Mouse (Mus musculus) olfactory bulb, adult 2 months (tissue): Measurements from ENCODE around the gene Lca5l. TPM values are rescaled to one million over a fixed set of nuclear protein-coding genes. Genes with fewer than 3 reads are reported as not detected.

Source experiments
- H3K27ac ChIP-seq: fragments of 200-500 bp; 2 replicates; pipeline ENCODE4 v1.5.1; 2012; ENCODE audit warnings: low read depth, low read length; ENCODE audit not compliant: insufficient read depth
- H3K4me1 ChIP-seq: fragments of 200-500 bp; 2 replicates; pipeline ENCODE4 v1.6.1; 2012; ENCODE audit warnings: low read length; ENCODE audit not compliant: control insufficient read depth, insufficient read depth
- H3K4me3 ChIP-seq: fragments of 200-500 bp; 2 replicates; pipeline ENCODE4 v1.5.1; 2012; ENCODE audit warnings: mild to moderate bottlenecking, low read depth, low read length, moderate library complexity; ENCODE audit not compliant: insufficient read depth
- CTCF ChIP-seq: fragments of 200-500 bp; IDR thresholded peaks from 2 replicates; pipeline ENCODE4 v1.5.1; 2012; ENCODE audit warnings: low read depth, mild to moderate bottlenecking, low read length, moderate library complexity; ENCODE audit not compliant: insufficient read depth
- POLR2A ChIP-seq: fragments of 200-500 bp; IDR thresholded peaks from 2 replicates; pipeline ENCODE4 v1.6.1; 2012; ENCODE audit warnings: mild to moderate bottlenecking, low read depth, low read length, moderate library complexity; ENCODE audit not compliant: insufficient read depth
- WGBS: fragments of 180-500 bp; shearing (Covaris S2); methylation state at CpG from one replicate; pipeline ENCODE4 v1.1.7; 2018; 5-methylcytosine and 5-hydroxymethylcytosine counted together
- polyA plus RNA-seq: library from polyadenylated mRNA; stranded (reverse); fragments of >200 nt; gene quantifications from 2 replicates; pipeline ENCODE4 v1.2.4, GENCODE M21; 2012; ENCODE audit warnings: low replicate concordance; ENCODE audit not compliant: missing spikeins, insufficient read depth, insufficient read length

Gene Lca5l
- polyA plus RNA-seq, 1 experiment: not detected

- Histone ChIP-seq H3K4me3 (peak overlapping the region; percentile 45), H3K4me1 (peaks cover 37% of the 10 kb centered on the region), H3K27ac (0 out of 2 replicates have a peak overlapping the region, but pooled peaks have one; percentile 24)
- TF ChIP-seq CTCF: no peak
- no peak for TF ChIP-seq POLR2A
- WGBS: 64% methylated on average over 12 of the region's 12 CpGs
Measured at GRCm38 (mm10) chr16:96158511-96159080, 33.5 kb downstream of the Lca5l start.

GRCm38 (mm10) chr16:96157171-96157570 lies 34.9 kb downstream of the Lca5l start:
- whole genome bisulfite sequencing: 38% methylated on average over 11 of the region's 11 CpGs
- Histone ChIP-seq H3K4me3 (no peak overlapping the region), H3K27ac (peak overlapping the region; percentile 77), H3K4me1 (peaks cover 37% of the 10 kb centered on the region)
- TF ChIP-seq CTCF (no peak), POLR2A (no peak)

- Histone ChIP-seq H3K4me3 (no peak overlapping the region), H3K4me1 (peaks cover 44% of the 10 kb centered on the region), H3K27ac (peak overlapping the region; percentile 58)
- TF ChIP-seq POLR2A: no peak
- TF ChIP-seq CTCF: no peak
- WGBS: 34% methylated on average over 8 of the region's 8 CpGs
Measured at GRCm38 (mm10) chr16:96156019-96156418, 36.1 kb downstream of the Lca5l start.

GRCm38 (mm10) chr16:96154476-96154875 lies 37.6 kb downstream of the Lca5l start:
- 87% methylated on average over 2 of the region's 2 CpGs for WGBS
- Histone ChIP-seq H3K27ac (peak overlapping the region; percentile 58), H3K4me3 (no peak overlapping the region), H3K4me1 (peaks cover 46% of the 10 kb centered on the region)
- TF ChIP-seq CTCF: no peak
- no peak for TF ChIP-seq POLR2A

- WGBS: 23% methylated on average over 9 of the region's 9 CpGs
- Histone ChIP-seq H3K27ac (no peak overlapping the region), H3K4me1 (peaks cover 47% of the 10 kb centered on the region), H3K4me3 (no peak overlapping the region)
- TF ChIP-seq POLR2A (no peak), CTCF (peak; percentile 88)
Measured at GRCm38 (mm10) chr16:96151551-96151950, 40.5 kb downstream of the Lca5l start.

- Histone ChIP-seq H3K27ac (no peak overlapping the region), H3K4me3 (no peak overlapping the region), H3K4me1 (peaks cover 47% of the 10 kb centered on the region)
- TF ChIP-seq CTCF (no peak), POLR2A (no peak)
- 56% methylated on average over 4 of the region's 4 CpGs for WGBS
Measured at GRCm38 (mm10) chr16:96150995-96151394, 41.1 kb downstream of the Lca5l start.

- TF ChIP-seq POLR2A (no peak), CTCF (no peak)
- Histone ChIP-seq H3K4me3 (no peak overlapping the region), H3K27ac (peak overlapping the region; percentile 56), H3K4me1 (peaks cover 38% of the 10 kb centered on the region)
- 55% methylated on average over 9 of the region's 9 CpGs for WGBS
Measured at GRCm38 (mm10) chr16:96149311-96149710, 42.8 kb downstream of the Lca5l start.

GRCm38 (mm10) chr16:96148834-96149233 lies 43.2 kb downstream of the Lca5l start:
- Histone ChIP-seq H3K27ac (peak overlapping the region; percentile 56), H3K4me1 (peaks cover 34% of the 10 kb centered on the region), H3K4me3 (no peak overlapping the region)

GRCm38 (mm10) chr16:96145814-96146213 lies 46.3 kb downstream of the Lca5l start:
- H3K27ac ChIP-seq: no peak overlapping the region
- H3K4me1 ChIP-seq: peaks cover 25% of the 10 kb centered on the region
- H3K4me3 ChIP-seq: peak overlapping the region; percentile 95
- WGBS: 2% methylated on average over 5 of the region's 5 CpGs
- TF ChIP-seq CTCF (no peak), POLR2A (no peak)

More at GRCm38 (mm10) chr16:96148834-96149233, 43.2 kb downstream of the Lca5l start:
- TF ChIP-seq POLR2A: no peak
- TF ChIP-seq CTCF: no peak
- WGBS: 55% methylated on average over 6 of the region's 6 CpGs
